Mouse (Mus musculus): ENCODE data around the gene Apeh.

DNA sequence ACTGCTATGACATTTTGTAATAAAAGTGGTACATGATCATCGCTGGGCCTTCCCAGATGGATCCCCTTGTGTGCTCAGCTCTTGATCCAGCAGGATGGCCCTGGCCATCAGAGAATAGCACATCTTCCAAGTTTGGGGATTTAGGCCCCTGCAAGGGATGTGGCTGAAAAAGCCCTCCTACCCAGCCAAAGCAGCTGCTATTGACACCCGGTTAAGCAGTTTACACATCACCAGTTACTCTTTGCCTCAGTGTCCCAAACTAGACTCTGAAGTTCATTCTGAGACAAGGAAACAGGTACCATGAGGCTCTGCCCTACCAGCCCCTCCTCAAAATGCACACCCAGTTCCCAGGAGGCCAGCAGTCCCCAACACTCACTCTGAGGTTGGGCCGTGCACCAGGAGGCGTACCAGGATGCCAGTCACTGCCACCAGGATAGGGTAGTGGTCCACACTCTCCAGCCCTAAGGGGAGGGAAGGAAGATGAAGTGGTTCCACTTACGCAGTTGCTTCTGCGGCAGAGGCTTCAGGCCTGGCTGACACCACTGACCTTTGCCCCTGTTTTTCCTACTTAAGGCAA is 38.7 kb downstream of the Apeh start:
- TF ChIP-seq EP300 (IDR thresholded peaks at IDR 0.05; ENCODE audit: low read depth) = no peak
- no peak for TF ChIP-seq CTCF (IDR thresholded peaks at IDR 0.05; ENCODE audit: low read depth)

All from liver, embryonic 14.5 days (tissue).